Mouse (Mus musculus): ENCODE data around the gene Krtap1-5.

DNA sequence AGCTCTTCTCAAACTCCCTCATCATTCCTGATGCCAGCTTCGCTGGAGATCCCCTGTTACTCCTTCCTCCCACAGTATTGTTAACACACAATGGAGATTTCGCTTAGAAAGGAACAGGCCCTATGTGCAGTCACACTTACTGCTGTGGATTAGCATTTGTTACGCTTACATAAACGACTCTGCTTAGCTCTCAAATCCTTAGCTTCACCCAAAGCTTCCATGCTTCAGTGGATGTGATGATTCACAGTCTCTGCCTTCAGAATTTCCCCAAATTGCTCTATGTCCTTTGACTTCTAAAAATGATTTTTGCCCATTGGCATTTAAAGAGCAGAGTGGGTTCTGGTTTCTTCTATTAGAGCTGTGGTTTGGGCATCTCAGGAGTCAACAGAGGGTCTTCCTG is 7.7 kb downstream of the Krtap1-5 start:
- no peak for TF ChIP-seq CTCF (IDR thresholded peaks at IDR 0.05; ENCODE audit: low read depth, low read length)
- TF ChIP-seq POLR2A (IDR thresholded peaks at IDR 0.05; ENCODE audit: borderline replicate concordance, low read depth, low read length): no peak

All from bone marrow macrophage, adult 2 months (primary cell).